Mouse (Mus musculus): ENCODE results near the gene Olfr133. TPM values are rescaled to one million over a fixed set of nuclear protein-coding genes. Genes with fewer than 3 reads are reported as not detected.

Olfr133 gene
- not detected for total RNA-seq (2023)

GRCm38 (mm10) chr17:38144981-38145380 is at the start of gene Olfr133:
TSS of gene Olfr133 (plus strand) at chr17:38145281.

GRCm38 (mm10) chr17:38134426-38134825 is 10.7 kb upstream of the Olfr133 start, which contains the start of gene Olfr132:
TSS of gene Olfr132 (minus strand) at chr17:38134526.

GRCm38 (mm10) chr17:38171088-38171487 is 26.0 kb downstream of the Olfr133 start, which contains the start of gene Olfr134:
TSS of gene Olfr134 (plus strand) at chr17:38171388.

Other genes with a start within 250 kb of the Olfr133 start
- not detected for gene Olfr127, start 244.8 kb upstream of the Olfr133 start, total RNA-seq (2023)
- not detected for gene Olfr128, start 224.7 kb upstream of the Olfr133 start, total RNA-seq (2023)
- not detected for gene Olfr761, start 192.2 kb upstream of the Olfr133 start, total RNA-seq (2023)
- not detected for gene Olfr129, start 85.2 kb upstream of the Olfr133 start, total RNA-seq (2023)
- not detected for gene Olfr130, start 81.4 kb upstream of the Olfr133 start, total RNA-seq (2023)
- not detected for gene Olfr131, start 56.6 kb upstream of the Olfr133 start, total RNA-seq (2023)
- gene Olfr132, start 10.8 kb upstream of the Olfr133 start, total RNA-seq (2023) = not detected
- not detected for gene Olfr134, start 26.1 kb downstream of the Olfr133 start, total RNA-seq (2023)
- gene Olfr135, start 59.1 kb downstream of the Olfr133 start, total RNA-seq (2023) = not detected
- gene Olfr138, start 115.8 kb downstream of the Olfr133 start, total RNA-seq (2023) = not detected
- gene Olfr137, start 162.3 kb downstream of the Olfr133 start, total RNA-seq (2023) = not detected
- not detected for gene Olfr136, start 184.6 kb downstream of the Olfr133 start, total RNA-seq (2023)

All from neutrophil, adult 83 days (primary cell).